12 mouse cellular contexts compared by ENCODE assay signal in the genomic region with DNA sequence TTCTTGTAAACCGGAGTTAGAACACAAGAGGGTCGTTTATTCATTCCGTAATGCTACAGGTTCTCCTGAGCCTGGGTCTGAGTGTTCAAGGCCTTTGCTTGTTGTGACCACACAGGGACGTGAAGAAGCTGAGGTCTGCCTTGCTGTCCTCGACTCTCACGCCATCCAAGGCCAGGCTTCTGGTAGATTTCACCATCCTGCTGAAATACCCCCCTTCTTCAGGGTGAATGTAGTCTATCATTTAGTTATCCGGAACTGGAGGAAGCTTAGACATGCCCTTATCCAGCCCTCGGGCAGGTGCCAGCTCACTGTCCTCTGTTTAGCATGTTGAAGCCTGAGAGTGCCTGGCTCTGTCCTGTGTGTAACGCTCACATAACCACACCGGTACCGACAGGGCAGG.
"Had no signal": no experiment of that assay in that cellular context is flagged by ENCODE, and none has a peak within 500 bp of the region (broad histone marks: within the 10 kb centered on the region; RNA-seq: fewer than 3 reads in every experiment).

No protein-coding gene starts in this region.

- DNase-seq: lung, embryonic 14.5 days; lung, postnatal 10 days; lung, postnatal 4 days; midbrain, embryonic 14.5 days; retina, postnatal 1 day; right cerebral cortex, adult 18-20 months; right cerebral cortex, postnatal 25 days; right cerebral cortex, postnatal 4 days; spleen, adult 18-20 months; thymus, adult 18-20 months; thymus, postnatal 14 days; thymus, postnatal 36 days had no signal
